Mouse (Mus musculus) thymus, adult 18-20 months (tissue): ENCODE measurements around the gene Swap70.
A peak's percentile ranks its signal among the peaks of the same experiment; 100 is the strongest.

Source experiments
- DNase-seq, 2 experiments: peaks; one replicate each; pipeline ENCODE4 v3.0.0; 2022; ENCODE audit warnings: mixed read lengths in 2 of 2

The Swap70 gene

DNA sequence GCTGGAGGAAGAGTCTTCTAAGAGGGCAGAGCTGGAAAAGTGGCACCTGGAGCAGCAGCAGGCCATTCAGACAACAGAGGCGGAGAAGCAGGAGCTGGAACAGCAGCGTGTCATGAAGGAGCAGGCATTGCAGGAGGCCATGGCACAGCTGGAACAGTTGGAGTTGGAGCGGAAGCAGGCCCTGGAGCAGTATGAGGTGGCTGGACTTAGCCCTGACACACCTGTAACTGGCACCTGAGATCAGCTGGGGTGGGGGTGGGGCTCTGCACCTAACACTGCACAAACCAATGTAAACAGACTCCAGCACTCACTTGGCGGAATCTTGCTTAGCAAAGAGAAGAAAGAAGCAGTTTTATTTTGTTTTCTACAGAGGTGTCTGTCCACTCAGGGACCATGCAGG, 57.7 kb downstream of the Swap70 start:
- DNase-seq = no peak

DNA sequence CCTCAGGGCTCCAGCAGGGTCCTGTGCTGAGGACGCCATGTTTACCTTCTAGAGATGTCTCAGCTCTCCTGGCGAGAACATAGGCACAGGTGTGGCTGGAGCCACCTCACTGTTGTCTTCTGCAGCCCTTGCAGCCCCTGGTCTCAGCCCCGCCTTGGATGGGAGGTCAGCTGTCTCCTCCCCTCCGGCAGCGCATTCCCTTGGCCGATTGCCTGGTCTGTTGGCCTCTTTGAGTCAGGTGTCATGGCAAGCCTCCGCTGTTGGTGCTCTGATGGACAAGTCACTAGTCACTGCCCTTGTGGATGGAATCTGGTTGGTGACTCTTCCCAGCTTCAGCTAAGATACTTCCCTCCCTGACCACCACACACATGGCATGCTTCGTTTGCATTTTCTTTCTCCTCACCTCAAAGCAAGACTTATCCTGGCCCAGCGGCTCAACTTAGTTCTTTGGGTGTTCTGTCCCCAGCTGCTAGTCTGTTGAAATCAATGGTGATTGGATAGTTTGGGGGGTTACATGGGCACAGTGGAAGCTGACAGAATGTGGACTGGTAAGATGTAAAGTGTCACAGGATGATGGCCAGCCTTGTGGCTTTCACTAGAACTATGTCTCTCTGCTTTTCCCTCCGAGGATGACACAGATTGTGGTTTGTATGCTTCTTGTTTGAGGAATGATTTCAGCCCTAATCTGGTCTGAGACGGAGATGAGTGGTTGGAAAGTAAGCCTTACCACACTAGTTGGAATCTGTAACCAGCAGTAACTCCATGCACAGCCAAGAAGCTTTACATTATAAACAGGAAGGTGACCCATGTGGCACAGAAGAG, 60.1 kb downstream of the Swap70 start:
- no peak for DNase-seq

DNA sequence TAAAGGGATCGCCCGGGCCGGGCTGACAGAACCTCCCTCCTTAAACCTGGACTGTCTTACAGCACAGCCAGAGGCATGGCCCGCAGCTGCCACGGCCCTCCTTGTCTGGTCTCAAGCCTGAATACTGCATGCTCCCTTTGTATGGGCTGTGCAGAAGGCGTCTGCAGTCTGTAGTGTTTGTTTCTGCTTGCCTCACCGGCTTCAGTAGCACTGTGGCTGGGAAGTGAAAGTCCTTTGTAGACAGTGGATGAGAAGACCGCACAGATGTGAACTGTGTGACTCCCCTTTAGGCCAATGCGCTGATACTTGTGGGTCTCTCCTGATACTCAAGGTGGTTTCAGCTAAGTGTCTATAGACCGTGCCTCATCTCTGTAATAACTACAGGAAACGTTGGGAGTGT, 61.3 kb downstream of the Swap70 start:
- DNase-seq = no peak

DNA sequence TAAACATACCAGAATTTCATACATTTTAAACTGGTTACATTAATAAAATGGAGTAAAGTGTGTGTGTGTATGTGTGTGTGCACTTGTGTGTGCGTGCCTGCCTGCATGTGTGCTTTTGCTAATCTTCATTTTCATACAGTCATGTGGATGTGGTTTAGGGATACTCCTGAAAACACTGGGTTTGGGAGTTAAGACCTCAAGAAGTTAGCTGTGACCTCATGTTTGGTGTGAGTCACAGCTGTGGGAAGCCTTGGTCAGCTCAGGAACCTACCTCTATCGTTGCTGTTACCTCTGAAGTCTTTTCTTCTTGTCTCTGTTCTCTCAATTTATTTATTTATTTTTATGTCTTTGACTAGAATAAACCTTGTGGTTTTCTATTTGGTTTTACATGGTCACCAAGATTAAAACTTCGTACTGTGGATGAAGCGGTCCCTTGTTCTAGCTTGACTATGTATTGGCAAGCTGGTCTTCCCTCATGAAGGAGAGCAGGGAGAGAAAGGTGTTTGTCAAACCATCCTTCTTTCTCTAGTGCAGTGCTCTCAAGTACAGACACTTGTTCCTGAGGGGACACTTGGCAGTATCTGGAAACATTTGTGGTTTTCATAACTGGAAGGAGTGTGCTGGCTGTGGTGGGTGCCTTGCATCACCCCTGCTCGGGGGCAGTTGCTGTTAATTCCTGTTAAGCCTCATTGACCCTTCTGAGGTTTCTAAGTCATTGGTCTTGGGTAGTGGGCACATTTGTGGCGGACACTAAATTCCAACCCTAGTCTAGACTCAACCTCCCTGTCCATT, 62.2 kb downstream of the Swap70 start:
- DNase-seq = no peak

DNA sequence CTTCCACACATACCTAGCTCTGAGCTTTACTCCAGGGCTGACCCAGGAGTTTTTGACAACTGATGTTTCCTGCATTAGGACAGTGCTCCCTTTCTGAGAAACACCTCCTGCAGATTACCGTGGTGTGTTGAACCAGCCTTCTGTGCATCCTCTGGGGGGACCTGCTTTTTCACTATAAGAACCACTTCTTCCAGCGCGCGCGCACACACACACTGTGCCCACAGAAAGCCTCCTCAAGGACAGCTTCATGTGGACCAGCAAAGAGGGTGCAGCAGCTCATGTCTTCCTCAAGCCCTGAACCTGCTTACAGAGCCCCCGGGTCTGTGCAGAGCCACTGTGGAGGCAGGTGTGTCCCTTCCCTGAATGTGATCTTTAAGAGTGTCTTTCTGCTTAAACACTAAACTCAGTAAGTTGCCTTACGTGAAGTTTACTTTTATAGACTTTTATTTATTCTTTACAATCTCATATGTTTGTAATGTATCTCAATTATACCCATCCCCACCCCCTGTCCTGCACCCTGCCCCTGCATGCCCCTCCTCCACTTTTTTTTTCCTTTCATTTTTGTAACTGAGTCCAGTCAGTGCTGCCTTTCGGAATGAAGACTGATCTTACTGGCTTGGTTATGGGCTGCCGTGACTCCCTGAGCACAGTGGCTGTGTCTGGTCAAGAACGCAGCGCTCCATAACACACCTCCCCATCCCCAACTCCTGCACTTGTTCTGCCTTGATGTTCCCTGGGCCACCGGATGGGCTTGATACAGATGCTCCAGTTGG, 63.8 kb downstream of the Swap70 start:
- DNase-seq = no peak

DNA sequence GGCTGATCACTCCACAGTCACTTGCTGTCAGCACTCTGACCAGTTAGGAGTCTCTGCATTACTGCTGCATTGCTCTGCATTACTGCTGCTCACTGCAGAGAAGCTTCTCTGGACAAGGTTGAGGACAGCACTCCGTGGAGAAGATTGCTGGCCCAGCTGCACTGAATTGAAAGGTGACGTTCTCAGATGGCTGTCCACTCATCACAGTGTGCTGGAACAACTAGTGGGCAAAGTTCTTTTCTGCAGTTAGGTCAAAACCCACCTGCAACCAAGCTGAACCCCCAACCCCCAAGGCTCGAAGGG, 64.3 kb downstream of the Swap70 start:
- DNase-seq = no peak

DNA sequence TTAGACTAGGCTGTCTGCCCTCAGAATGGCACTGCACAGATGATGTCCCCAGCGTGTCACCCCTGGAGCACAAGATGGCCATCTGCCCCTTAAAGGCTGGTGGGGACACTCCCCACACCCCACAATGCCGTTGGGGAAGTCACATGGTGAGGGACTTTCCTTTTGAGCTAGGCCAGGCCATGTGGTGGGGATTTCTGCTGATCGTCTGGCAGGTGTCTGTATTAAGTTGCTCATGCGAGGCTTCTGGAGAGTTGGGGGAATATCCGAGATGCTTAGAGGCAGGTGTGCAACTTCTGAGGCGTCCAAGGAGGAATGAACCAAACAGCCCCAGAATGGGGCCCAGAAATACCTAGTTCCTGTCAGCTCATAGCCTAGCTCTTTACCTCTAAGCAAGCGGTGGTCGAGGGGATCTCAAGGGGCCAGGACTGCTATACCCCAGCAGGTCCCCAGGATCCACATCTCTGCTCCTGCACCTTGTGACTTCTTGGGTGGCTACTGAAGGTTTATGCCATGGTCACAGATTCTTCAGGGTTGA, 64.8 kb downstream of the Swap70 start:
- peak in 1 of 2 experiments; percentile 29 for DNase-seq

DNA sequence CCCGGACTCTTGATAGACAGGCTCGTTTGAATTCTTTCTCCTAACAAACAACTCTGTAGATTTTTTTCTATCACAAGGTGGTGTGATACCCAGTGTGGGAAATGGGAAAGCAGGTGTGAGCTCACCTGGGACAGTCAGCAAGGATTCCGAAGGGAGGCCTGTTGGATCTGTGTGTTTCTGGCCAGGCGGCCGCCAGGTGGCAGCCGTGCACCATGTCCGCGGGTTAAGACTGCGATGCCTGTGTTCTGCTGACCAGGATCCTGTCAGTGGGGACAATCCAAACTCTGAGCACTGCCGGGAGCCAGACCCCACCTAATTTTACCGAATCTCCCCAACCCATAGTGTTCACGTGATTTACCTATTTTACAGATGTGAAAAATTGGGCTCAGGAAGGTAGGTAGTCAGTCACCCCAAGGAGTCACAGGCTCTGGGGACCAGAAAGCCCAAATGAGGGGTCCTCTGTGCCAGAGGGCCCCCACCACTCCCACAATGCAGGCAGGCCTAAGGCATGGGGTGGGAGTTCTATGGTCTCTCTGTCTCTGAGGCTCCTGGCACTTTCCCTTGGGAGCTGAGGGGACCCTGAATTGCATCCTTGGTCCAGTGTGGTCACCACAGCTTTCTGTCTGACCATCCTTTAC, 65.4 kb downstream of the Swap70 start:
- peak; percentile 33 to 47 for DNase-seq

DNA sequence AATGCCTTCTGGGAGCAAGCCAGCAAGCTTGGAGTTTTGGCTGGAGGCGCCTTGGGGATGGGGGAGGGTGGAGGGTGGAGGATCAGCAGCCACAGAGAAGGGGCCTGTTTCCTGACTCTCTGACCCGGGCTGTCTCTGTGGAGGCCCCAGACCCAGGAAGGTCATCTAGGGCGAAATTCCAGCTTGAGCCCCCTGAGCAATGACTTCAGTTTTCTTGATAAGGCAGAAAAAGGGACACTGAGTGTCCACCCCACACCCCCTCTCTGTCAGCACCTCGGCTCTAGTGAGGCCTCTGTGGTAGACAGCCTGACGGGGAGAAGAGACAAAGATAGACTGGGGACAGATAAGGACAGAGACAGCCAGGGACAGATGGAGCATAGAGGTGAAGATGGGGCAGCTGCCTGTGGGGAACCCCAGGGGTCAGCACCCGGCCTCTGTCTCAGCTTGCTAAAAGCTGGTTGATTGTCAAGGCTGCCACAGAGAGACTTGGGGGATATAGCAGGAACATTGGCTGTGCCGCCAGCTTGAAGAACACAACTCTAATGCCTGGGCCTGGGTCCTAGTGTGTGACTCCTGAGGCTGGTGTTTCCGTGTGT, 66.1 kb downstream of the Swap70 start:
- DNase-seq = no peak

DNA sequence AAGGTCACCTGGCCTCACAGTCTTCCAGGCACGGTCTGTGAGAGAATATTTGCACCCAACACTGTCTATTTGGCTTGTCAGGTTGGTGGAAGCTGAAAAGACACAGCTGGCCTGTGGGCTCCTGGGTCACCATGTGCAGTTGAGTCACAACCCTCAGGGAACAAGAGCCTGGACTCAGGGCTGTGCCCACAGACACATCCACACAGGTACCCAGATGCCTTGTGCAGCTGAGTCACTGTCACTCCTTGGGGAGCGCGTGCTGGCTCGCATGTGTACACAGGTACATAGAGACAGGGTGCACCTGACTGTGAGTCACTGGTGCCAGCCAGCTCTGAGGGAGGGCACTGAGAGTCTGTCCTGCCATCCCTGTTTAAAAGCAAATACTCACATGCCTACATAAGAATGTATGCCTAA, 66.7 kb downstream of the Swap70 start:
- no peak for DNase-seq

DNA sequence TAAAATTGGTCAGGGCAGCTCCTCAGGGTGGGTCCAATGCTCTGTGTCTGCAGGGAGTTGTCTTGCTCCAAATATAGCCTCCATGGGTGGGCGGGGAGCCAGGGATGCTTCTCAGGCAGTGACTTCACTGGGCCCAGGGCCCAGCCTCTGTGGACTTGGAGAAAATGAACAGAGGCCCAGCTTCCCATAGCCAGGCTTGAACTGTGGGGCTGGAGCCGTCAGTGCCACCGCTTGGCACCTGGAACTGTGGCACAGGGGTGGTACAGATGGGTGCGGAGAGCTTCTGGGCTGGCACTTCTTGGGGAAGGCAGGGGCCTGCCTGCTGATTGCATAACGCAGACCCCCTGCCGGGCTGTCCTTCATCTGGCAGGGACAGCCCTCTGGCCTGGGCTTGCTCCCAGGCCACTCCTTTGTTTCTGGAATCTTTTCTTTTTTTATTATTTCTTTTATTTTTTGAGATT, 67.2 kb downstream of the Swap70 start:
- DNase-seq = no peak

DNA sequence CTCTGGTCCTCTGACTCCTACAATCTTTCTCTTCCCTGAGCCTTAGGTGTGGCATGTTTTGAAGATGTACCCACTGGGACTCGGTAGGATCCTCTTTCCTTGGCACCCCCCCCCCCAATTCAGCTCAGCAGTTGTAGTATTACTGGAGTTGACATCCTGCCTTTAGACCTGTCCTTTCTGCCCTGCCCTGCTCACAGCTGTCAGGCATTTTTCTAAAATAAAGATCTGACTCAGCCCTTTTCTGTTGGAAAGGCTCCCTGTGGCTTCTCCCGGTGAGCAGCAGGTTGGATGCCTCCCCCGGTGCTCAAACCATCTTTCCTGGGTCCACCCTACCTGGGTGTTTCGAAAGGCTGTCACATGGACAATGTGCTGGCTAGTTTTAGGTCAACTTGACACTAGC, 68.1 kb downstream of the Swap70 start:
- no peak for DNase-seq

DNA sequence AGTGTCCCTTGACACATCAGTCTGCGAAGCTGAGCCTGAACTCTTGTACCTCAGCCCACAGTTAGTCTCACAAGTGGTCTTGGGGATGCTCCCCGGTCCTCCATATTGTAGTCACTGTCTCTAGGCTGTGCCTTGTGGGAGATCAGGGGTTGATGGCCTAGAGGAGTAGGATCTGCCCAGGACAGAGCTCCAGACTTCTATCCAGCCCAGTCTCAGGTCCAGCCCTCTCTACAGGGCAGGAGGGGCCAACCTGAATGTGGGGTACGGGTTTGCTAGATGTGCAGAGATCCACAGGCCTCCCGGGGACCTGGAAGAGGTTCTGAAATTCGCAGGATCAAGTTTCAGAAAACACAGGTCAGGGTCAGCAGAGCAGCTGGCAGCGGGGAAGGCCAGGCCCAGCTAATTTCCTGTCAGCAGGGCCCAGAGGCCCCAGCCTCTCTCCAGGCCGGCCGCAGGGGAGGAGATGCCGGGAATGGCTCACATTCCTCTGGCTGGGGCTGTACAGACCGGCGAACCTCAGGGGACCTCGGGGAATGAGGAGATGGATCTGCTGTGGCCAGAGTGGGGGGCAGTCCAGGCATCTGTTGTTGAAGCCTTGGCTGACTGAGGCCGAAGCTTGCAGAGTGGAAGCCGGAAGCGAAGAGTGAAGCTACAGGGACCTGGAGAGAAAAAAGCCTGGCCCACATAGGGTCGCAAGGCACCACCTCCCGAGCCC, 75.5 kb downstream of the Swap70 start:
- no peak for DNase-seq

DNA sequence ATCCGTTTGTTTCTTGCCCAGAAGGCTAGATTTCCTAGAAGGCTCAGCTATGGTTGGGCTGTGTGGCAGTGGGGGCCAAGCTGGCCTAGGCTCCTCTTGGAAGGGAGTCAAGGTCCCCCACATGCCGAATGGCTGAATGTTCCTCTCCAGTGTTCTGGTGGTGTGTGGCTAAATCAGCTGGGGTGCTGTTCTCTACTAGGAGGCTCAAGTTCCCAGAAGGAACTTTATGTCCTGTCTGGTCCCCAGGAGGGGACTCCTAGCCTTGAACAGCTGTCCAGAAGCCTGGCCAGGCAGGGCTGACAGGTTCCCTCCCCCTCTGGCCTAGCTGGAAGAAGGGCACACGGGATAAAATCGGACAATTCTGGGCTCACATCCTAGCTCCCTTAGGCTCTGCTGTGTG, 76.1 kb downstream of the Swap70 start:
- no peak for DNase-seq

DNA sequence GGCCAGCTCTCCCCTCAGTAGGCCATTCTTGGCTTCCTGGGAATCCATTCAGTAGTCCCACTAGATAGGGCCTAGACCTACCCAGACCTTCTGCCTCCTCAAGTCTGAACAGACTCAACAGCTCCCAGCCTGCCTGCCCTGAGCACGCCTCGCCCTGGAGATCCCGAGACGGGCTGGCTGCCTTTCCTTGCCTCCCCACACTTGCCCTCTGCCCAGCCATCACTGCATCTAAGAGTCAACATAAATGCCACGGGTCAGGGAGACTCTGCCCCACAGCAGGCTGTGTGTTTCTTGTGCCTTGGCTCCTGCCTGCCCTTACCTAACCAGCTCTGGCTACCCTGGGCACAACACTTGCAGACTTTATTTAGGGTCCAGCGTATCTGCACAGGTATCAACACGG, 76.6 kb downstream of the Swap70 start:
- DNase-seq = no peak

DNA sequence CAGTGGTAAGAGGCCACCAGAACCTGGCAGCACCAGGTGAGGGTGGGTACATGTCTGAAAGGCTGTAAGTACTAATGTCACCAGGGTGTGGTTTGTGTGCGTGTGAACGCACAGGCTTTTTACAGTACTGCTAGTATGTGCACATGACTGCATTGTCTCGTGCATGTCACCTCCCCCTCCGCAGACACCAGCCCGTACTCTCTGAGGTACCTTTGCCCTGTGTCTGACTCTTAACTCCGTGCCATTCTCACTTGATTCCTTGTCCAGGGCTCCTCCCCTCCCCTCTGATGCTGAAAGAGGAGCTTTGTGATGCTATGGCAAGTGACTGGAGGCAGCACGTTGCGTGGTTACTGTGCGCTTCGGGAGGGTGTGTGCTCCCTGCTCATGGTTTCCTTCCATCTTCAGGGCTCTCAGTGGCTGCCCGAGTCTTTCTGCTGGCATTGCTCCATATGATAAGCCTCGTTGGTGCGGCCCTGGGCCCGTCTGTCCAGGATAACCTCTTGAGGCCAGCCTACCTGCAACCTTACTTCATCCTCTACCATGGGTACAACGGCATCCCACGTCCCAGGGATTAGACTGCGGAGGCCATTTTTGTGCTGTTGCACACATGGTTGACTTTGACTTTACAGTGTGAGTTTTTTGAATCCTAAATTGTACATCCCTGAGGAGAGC, 77.4 kb downstream of the Swap70 start:
- DNase-seq = no peak

DNA sequence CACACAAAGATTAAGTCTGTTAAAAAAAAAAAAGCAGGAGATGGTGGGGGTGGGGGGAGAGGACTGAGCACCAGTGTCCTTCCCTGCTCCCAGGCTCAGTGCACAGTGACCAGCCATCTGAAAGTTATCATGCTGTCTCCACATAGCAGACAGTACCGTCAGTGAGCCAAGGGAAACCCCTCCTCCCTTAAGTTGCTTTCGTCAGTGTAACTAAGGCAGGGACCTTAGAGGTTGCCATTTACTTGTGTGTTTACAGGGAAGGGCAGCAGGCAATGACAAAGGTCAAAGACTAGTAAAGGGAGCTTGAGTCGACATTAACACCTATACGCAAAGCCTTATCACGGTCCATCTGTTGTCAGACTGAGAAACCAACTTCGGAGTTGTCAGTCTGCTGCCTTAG, 81.4 kb downstream of the Swap70 start:
- DNase-seq = no peak

DNA sequence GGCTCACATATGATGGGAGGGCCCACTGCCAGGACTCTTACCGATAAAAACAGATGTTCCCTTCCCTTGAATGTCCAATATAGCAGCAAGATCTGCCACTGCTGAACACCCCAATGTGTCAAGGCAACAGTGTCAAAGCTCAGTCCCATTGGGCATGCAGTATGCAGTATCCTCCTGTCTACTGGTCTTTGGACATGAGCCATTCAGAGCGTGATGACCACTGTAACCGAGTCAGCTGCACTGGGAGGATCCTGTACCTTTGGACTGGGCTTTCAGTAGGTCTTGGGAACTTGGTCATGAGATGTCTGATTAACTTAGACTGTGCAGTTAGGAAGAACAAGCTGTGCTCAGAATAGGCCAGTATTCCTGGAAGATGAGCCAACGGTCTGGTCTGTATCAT, 84.0 kb downstream of the Swap70 start:
- no peak for DNase-seq

DNA sequence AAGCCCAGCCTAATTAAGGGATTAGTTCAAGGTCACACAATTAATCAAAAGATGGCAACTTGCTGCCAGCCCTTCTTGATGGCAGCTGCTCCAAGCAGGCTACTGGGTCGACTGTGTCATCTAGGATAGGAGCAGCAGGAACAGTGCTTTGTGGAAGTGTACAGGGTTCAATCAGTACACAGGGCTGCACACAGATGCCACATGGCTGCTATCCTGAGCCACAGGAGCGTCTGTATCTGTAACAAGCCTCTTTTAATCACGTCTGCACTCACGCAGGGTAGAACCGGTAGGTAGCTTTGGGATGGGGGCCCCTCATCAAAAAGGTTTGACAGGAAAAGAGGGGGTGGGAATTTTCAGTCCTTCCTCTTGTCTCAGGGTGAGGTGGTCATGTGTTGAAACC, 84.8 kb downstream of the Swap70 start:
- DNase-seq = no peak

DNA sequence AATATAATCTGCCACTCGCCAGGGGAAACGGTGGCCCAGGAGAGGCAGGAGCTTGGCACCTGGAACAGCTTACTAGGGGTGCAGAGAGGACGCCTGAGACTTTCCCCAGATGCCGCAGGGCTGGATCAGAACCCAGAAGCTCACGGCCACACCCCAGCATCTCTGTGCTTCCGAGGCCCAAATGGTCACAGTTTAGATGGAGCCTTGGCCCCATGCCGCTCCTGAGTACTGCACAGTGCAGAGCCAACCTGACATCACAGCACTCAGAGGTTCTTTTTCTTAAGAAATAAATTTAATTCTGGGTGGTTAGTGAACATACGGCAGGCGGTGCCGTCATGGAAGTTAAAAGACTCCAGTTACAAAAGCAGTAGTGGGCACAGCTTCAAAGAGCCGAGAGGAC, 86.2 kb downstream of the Swap70 start:
- DNase-seq = no peak

DNA sequence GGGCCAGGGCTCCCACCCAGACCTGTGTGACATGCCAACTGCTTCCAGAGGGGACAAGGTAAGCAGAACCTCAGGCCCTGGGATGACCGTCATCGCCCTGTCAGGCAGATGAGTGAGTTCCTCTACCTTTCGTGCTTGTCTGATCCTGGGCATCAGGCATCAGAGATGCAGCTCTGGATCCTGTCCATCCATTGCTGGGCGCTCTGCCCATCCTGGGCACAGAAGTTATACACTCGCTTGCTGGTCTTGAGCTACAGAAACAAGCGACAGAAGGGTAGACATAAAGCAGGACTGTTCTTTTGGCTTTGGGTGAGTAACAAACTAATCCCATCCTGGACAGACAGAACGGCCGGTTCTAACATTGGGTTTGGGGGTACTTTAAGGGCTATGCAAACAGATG, 87.7 kb downstream of the Swap70 start:
- DNase-seq = no peak
